Mouse (Mus musculus) heart, postnatal 0 days (tissue): ENCODE data around the gene Cracr2a.

Experiments
- CTCF ChIP-seq: IDR thresholded peaks from 2 replicates; pipeline ENCODE4 v1.5.1; 2016; ENCODE audit warnings: antibody characterized with exemption, control low read depth, low read depth
- EP300 ChIP-seq: IDR thresholded peaks from 2 replicates; pipeline ENCODE4 v1.6.1; 2016; ENCODE audit warnings: antibody characterized with exemption, low read depth

DNA sequence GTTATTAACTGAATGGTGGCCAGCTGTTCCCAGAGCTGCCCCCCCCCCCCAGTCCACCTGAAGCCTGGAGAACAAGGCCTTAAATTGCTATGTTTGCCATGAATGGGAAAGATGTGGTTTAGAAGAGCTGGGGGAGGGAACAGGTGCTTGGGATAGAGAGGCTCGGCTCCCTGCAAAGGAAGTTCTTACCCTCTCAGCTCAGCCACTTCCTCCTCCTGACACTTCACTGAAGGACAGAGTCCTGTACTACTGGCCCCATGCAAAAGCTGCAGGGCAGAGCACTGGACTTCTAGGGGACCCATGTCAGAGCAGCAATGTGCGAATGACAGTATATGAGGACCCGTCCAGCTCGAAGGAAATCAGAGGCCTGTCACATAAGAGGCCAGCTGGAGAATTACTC lies 98.8 kb downstream of the Cracr2a start:
- TF ChIP-seq CTCF (no peak), EP300 (no peak)
